Mouse (Mus musculus): Measurements from ENCODE around the gene Slc24a3. TPM values are rescaled to one million over a fixed set of nuclear protein-coding genes. Genes with fewer than 3 reads are reported as not detected.

The Slc24a3 gene
- polyA plus RNA-seq, 1 experiment from 2014 or later: 2.8 TPM

- Histone ChIP-seq H3K9me3 (no peaks in the 10 kb centered on the region), H3K9ac (no peak overlapping the region), H3K36me3 (no peaks in the 10 kb centered on the region), H3K27ac (no peak overlapping the region), H3K4me1 (peaks cover 23% of the 10 kb centered on the region), H3K27me3 (0 out of 2 replicates have a peak, but pooled peaks cover 6% of the 10 kb centered on the region), H3K4me3 (no peak overlapping the region), H3K4me2 (replicated peaks) (no peak overlapping the region)
- 86% methylated on average over 1 of the region's 1 CpGs for WGBS
- ATAC-seq (ENCODE audit: low FRiP score, low read depth): no peak
These were observed 129.4 kb downstream of the Slc24a3 start for GRCm38 (mm10) chr2:145296906-145297305.

DNA sequence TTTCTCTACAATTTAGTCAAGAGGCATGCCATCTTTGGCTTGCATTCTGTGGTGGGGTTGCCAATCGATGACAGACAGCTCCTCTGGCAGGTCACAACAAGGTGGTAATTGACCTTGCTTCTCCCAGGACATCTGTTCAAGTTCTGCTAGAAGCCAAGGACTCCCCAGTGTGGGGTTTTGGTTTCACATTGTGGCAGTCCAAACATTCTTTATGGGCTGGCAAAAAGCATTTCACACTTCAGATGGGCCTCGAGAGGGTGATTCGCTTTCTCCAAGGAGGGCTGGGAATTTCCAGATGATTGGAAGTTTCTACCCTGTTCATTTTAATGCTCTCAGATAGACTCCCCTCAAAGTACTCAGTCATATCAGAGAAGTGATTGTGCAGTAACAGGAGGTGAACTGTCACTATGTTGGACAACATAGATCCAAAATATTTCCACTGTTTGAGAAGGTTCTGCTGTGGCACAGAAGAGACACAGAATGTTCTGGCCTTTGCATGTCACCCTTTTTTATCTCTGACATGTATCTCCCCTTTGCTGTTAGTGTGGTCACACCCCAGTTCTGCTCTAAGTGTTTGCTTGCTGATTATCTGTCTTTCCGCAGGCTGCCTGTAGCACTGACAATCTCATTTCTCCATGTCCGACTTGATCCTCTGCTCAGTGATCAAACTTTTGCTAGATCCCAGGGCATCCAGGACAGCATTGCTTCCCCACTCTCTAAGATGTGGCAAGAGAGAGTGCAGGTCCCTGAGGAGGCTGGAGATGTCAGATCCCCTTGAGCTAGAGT lies 132.6 kb downstream of the Slc24a3 start:
- H3K4me1 ChIP-seq: peaks cover 9% of the 10 kb centered on the region; the same call in 1 of the 2 replicates
- no peaks in the 10 kb centered on the region for H3K9me3 ChIP-seq
- H3K4me3 ChIP-seq: no peak overlapping the region
- no peak for ATAC-seq (ENCODE audit: low FRiP score, low read depth)
- 60% methylated on average over 5 of the region's 5 CpGs for WGBS
- no peak overlapping the region for H3K9ac ChIP-seq
- H3K4me2 ChIP-seq (replicated peaks): no peak overlapping the region
- H3K27me3 ChIP-seq: 0 out of 2 replicates have a peak, but pooled peaks cover 6% of the 10 kb centered on the region
- H3K36me3 ChIP-seq: no peaks in the 10 kb centered on the region
- no peak overlapping the region for H3K27ac ChIP-seq

DNA sequence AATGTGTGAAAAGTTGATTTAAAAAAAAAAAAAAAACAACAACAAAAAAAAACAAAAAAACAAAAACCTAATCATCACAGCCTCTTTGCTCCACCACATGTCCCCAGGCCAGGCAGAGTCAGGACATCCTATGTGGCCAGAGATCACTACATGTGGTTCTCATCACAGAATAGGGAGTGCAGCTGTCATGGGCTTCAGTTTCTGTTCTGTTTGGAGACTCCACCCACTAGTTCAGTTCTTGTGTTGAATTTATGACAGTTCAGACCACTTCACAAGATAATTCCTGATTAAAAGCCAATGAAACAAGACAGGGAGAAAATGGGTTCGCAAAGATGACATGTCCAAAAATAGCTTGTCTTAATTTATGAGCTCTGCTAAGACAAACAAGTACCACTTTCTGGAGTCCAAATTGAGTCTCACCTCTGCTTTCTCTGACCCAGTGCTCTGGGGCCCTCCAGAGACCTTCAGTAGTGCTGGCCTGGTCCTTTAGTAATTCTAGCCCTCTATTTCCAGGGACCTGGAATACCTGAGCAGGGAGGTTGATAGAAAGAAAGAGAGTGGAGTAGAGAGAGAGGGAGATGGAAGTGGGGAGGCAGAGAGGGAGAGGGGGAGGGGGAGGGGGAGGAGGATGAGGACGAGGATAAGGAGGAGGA lies 139.8 kb downstream of the Slc24a3 start:
- Histone ChIP-seq H3K27ac (no peak overlapping the region), H3K4me2 (replicated peaks) (no peak overlapping the region), H3K36me3 (no peaks in the 10 kb centered on the region), H3K27me3 (no peaks in the 10 kb centered on the region), H3K9ac (no peak overlapping the region), H3K4me3 (no peak overlapping the region), H3K4me1 (no peaks in the 10 kb centered on the region), H3K9me3 (no peaks in the 10 kb centered on the region)
- ATAC-seq (ENCODE audit: low FRiP score, low read depth): no peak
- WGBS: 50% methylated on average over 2 of the region's 2 CpGs

DNA sequence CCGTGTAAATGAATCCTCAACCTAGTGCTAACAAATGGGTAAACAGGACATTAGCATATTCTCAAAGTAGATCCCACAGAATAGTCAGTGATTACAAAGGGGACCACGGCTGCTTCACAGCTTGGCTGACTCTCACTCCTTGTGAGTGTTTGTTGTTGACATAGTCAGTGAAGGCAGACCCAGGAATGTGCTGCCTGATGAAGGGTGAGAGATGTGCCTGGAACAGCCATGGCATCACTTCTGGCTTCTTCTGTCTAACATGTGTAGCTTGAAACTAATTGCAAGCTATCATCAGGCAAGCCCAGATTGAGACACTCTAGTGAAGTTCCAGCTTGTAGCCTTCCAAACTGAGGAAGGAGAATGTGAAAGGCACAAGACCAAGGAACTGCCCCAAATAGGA lies 151.4 kb downstream of the Slc24a3 start:
- Histone ChIP-seq H3K9ac (no peak overlapping the region), H3K4me2 (replicated peaks) (no peak overlapping the region), H3K4me3 (no peak overlapping the region), H3K9me3 (no peaks in the 10 kb centered on the region), H3K27me3 (no peaks in the 10 kb centered on the region), H3K4me1 (no peaks in the 10 kb centered on the region), H3K36me3 (no peaks in the 10 kb centered on the region), H3K27ac (no peak overlapping the region)
- WGBS: 49% methylated on average over 2 of the region's 2 CpGs
- ATAC-seq (ENCODE audit: low FRiP score, low read depth): no peak

DNA sequence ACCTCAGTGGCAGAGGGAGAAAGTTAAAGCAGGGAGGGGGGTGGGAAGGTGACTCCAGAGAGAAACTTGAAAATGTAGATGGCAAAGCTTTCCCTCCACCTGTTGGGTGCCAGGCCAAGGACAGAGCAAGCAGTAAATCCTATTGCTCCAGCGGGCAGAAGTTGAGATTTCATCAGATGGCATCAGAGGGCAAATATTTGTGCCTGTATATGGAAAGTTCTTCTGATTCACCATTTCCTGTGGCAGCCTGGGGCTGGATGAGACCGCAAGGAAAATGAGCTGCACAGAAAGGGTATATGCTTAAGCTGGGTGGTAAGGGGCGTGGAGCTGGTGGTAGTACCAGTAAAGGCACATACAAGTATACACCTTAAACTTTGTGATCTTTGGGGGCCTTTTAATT lies 153.7 kb downstream of the Slc24a3 start:
- no peak for ATAC-seq (ENCODE audit: low FRiP score, low read depth)
- Histone ChIP-seq H3K9me3 (no peaks in the 10 kb centered on the region), H3K4me2 (replicated peaks) (no peak overlapping the region), H3K27ac (no peak overlapping the region), H3K4me1 (no peaks in the 10 kb centered on the region), H3K36me3 (no peaks in the 10 kb centered on the region), H3K27me3 (no peaks in the 10 kb centered on the region), H3K9ac (no peak overlapping the region), H3K4me3 (no peak overlapping the region)
- 82% methylated on average over 3 of the region's 3 CpGs for WGBS

GRCm38 (mm10) chr2:145321755-145322154 lies 154.2 kb downstream of the Slc24a3 start:
- no peaks in the 10 kb centered on the region for H3K27me3 ChIP-seq
- H3K4me1 ChIP-seq: no peaks in the 10 kb centered on the region
- no peaks in the 10 kb centered on the region for H3K36me3 ChIP-seq
- no peak overlapping the region for H3K4me2 ChIP-seq (replicated peaks)
- ATAC-seq (ENCODE audit: low FRiP score, low read depth): no peak
- no peak overlapping the region for H3K9ac ChIP-seq
- no peak overlapping the region for H3K4me3 ChIP-seq
- no peak overlapping the region for H3K27ac ChIP-seq
- H3K9me3 ChIP-seq: no peaks in the 10 kb centered on the region

DNA sequence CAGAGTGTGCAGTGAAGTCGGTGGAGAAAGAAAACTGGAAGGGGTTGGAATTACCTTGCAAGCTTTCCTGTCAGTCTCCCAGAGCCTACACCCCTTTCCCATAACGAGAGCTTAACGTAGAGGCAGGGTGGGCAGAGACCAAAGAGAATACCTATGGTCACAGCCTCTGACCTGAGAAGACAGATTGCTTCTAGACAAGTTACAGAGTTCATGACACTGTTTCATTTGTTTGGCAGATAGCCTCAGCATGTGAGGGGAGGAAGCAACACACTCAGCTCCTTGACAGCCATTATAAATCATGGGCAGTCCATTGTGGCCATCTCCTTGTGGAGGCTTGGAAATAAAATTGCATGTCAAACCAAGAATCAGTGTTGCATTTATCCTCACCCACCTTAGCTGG lies 156.9 kb downstream of the Slc24a3 start:
- Histone ChIP-seq H3K4me3 (no peak overlapping the region), H3K27me3 (no peaks in the 10 kb centered on the region), H3K9me3 (no peaks in the 10 kb centered on the region), H3K4me1 (no peaks in the 10 kb centered on the region), H3K36me3 (no peaks in the 10 kb centered on the region), H3K27ac (no peak overlapping the region), H3K9ac (no peak overlapping the region), H3K4me2 (replicated peaks) (no peak overlapping the region)
- no peak for ATAC-seq (ENCODE audit: low FRiP score, low read depth)
- WGBS: 45% methylated on average over 3 of the region's 3 CpGs

DNA sequence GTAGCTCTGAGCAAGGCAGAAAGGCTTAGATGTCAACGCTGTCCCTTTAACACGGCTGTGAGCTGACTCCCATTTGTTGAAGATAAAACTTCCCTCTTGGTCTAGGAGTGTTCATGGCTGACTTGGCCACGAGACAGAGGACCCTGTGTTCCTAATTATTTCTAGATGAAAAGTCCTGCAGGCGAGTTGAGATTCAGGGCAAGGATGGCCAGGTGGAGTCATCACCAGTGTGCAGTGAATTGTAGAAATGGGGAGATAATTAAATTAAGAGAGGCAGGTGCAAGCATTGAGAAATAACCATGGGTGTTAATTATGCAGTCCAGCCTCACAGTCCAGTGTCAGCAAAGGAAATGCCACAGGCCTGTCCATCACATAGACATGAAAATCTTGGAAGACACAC lies 158.3 kb downstream of the Slc24a3 start:
- ATAC-seq (ENCODE audit: low FRiP score, low read depth): no peak

GRCm38 (mm10) chr2:145326544-145326943 lies 159.0 kb downstream of the Slc24a3 start:
- WGBS: 74% methylated on average over 2 of the region's 2 CpGs
- Histone ChIP-seq H3K27ac (no peak overlapping the region), H3K9ac (no peak overlapping the region), H3K36me3 (no peaks in the 10 kb centered on the region), H3K9me3 (no peaks in the 10 kb centered on the region), H3K4me2 (replicated peaks) (no peak overlapping the region), H3K27me3 (no peaks in the 10 kb centered on the region), H3K4me3 (no peak overlapping the region), H3K4me1 (no peaks in the 10 kb centered on the region)
- ATAC-seq (ENCODE audit: low FRiP score, low read depth): no peak

More for the DNA sequence above, 158.3 kb downstream of the Slc24a3 start:
- H3K27me3 ChIP-seq: no peaks in the 10 kb centered on the region
- H3K27ac ChIP-seq: no peak overlapping the region
- H3K9me3 ChIP-seq: no peaks in the 10 kb centered on the region
- H3K4me2 ChIP-seq (replicated peaks): no peak overlapping the region
- H3K4me3 ChIP-seq: no peak overlapping the region
- no peak overlapping the region for H3K9ac ChIP-seq
- H3K36me3 ChIP-seq: no peaks in the 10 kb centered on the region
- no peaks in the 10 kb centered on the region for H3K4me1 ChIP-seq
- WGBS: 80% methylated on average over 4 of the region's 4 CpGs

GRCm38 (mm10) chr2:145329756-145330155 lies 162.2 kb downstream of the Slc24a3 start:
- WGBS: 72% methylated on average over 8 of the region's 8 CpGs
- ATAC-seq (ENCODE audit: low FRiP score, low read depth): no peak

GRCm38 (mm10) chr2:145331525-145331924 lies 164.0 kb downstream of the Slc24a3 start:
- H3K4me2 ChIP-seq (replicated peaks): no peak overlapping the region
- 74% methylated on average over 1 of the region's 1 CpGs for WGBS

More at GRCm38 (mm10) chr2:145329756-145330155, 162.2 kb downstream of the Slc24a3 start:
- no peaks in the 10 kb centered on the region for H3K4me1 ChIP-seq
- H3K9ac ChIP-seq: no peak overlapping the region
- H3K27ac ChIP-seq: no peak overlapping the region
- no peaks in the 10 kb centered on the region for H3K36me3 ChIP-seq
- no peak overlapping the region for H3K4me2 ChIP-seq (replicated peaks)
- no peaks in the 10 kb centered on the region for H3K9me3 ChIP-seq
- H3K27me3 ChIP-seq: no peaks in the 10 kb centered on the region
- H3K4me3 ChIP-seq: no peak overlapping the region

GRCm38 (mm10) chr2:145333466-145333865 lies 165.9 kb downstream of the Slc24a3 start:
- Histone ChIP-seq H3K4me3 (no peak overlapping the region), H3K27ac (no peak overlapping the region), H3K4me2 (replicated peaks) (no peak overlapping the region), H3K4me1 (no peaks in the 10 kb centered on the region), H3K9ac (no peak overlapping the region), H3K27me3 (no peaks in the 10 kb centered on the region), H3K9me3 (no peaks in the 10 kb centered on the region), H3K36me3 (no peaks in the 10 kb centered on the region)
- no peak for ATAC-seq (ENCODE audit: low FRiP score, low read depth)

More at GRCm38 (mm10) chr2:145331525-145331924, 164.0 kb downstream of the Slc24a3 start:
- Histone ChIP-seq H3K4me1 (no peaks in the 10 kb centered on the region), H3K36me3 (no peaks in the 10 kb centered on the region), H3K9me3 (no peaks in the 10 kb centered on the region), H3K4me3 (no peak overlapping the region), H3K27ac (no peak overlapping the region), H3K27me3 (no peaks in the 10 kb centered on the region), H3K9ac (no peak overlapping the region)
- ATAC-seq (ENCODE audit: low FRiP score, low read depth): no peak

Data from limb, embryonic 13.5 days (tissue).